Mouse (Mus musculus) lung, postnatal 0 days (tissue): Measurements from ENCODE around the gene Tmem163.

Source experiments
- CTCF ChIP-seq: IDR thresholded peaks from 2 replicates; pipeline ENCODE4 v1.5.1; 2016; ENCODE audit warnings: antibody characterized with exemption, mild to moderate bottlenecking
- EP300 ChIP-seq: IDR thresholded peaks from 2 replicates; pipeline ENCODE4 v1.6.1; 2016; ENCODE audit warnings: antibody characterized with exemption, mild to moderate bottlenecking, control low read depth

DNA sequence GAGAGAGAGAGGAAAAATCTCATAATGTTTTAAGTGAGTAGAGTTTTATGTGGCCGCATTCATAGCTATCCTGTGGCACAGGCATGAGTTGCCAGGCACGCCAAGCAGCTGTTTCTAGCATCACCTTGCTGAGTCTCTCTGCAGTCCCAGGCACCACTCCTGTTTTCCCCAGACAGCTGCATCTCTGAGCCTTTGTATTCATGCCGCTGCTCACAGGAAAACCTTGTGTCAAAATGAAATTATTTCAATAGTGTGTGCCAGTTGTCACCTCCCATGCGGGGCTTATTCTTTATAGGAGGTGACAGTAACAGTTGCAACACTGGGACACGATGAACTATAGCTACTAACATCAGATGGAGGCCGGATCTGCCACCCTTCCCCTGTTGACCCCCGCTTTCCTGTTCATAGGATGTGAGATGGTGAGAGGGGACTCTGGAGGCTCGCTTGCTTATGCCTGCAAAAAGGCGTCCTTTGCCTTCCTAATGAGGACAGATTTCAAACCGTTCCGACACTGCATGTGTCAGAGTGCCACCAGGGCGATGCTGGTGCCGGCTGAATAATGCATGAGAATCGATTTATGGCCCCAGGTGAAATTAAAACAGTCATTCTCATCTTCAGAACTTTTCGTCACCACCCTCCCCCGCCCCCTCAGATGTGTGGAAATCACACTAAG is 171.1 kb downstream of the Tmem163 start:
- TF ChIP-seq CTCF (no peak), EP300 (no peak)
